Mouse (Mus musculus): Measurements from ENCODE around the gene Lrmda.

- TF ChIP-seq CTCF (IDR thresholded peaks at IDR 0.05; ENCODE audit: low read depth, low read length): no peak
- no peak for TF ChIP-seq POLR2A (IDR thresholded peaks at IDR 0.05; ENCODE audit: borderline replicate concordance, low read depth, low read length)
These were observed 730.9 kb downstream of the Lrmda start for GRCm38 (mm10) chr14:22750409-22750808.
